Mouse (Mus musculus): Measurements from ENCODE around the gene Csmd2. TPM values are rescaled to one million over a fixed set of nuclear protein-coding genes. Genes with fewer than 3 reads are reported as not detected.

Gene Csmd2
- polyA plus RNA-seq, 1 experiment from 2014 or later, result 0.16 TPM

- Histone ChIP-seq H3K27me3 (ENCODE audit: control insufficient read depth, insufficient read depth, low read length) (peaks cover 7% of the 10 kb centered on the region; the same call in 1 of the 2 replicates), H3K9ac (ENCODE audit: low read length) (no peak overlapping the region), H3K4me3 (ENCODE audit: low read depth, low read length) (no peak overlapping the region), H3K9me3 (ENCODE audit: control insufficient read depth, low read length) (no peaks in the 10 kb centered on the region), H3K4me1 (replicated peaks; ENCODE audit: control insufficient read depth, insufficient read depth) (no peaks in the 10 kb centered on the region), H3K27ac (replicated peaks) (no peak overlapping the region), H3K4me2 (replicated peaks; ENCODE audit: low read depth) (no peak overlapping the region), H3K36me3 (ENCODE audit: control insufficient read depth, insufficient read depth, low read length) (no peaks in the 10 kb centered on the region)
- WGBS, result 4% methylated on average over 25 of the region's 25 CpGs
- no peak for ATAC-seq (ENCODE audit: low FRiP score, low TSS enrichment)
- no peak for DNase-seq (ENCODE audit: low spot score)
- TF ChIP-seq EP300 (optimal IDR thresholded peaks at IDR 0.05), result no peak
- TF ChIP-seq CTCF (IDR thresholded peaks at IDR 0.05; ENCODE audit: low read depth), result no peak
Measured at GRCm38 (mm10) chr4:127986491-127987075, 1.1 kb upstream of the Csmd2 start.

GRCm38 (mm10) chr4:127987270-127987669 lies 387 bp upstream of the Csmd2 start:
- no peaks in the 10 kb centered on the region for H3K36me3 ChIP-seq (ENCODE audit: control insufficient read depth, insufficient read depth, low read length)
- ATAC-seq (ENCODE audit: low FRiP score, low TSS enrichment) (no peak), DNase-seq (ENCODE audit: low spot score) (no peak)
- no peak overlapping the region for H3K9ac ChIP-seq (ENCODE audit: low read length)
- 8% methylated on average over 10 of the region's 10 CpGs for WGBS
- 0 out of 2 replicates have a peak overlapping the region, but pooled peaks have one; percentile 37 for H3K4me2 ChIP-seq (replicated peaks; ENCODE audit: low read depth)
- no peak overlapping the region for H3K27ac ChIP-seq (replicated peaks)
- TF ChIP-seq EP300 (optimal IDR thresholded peaks at IDR 0.05) (no peak), CTCF (IDR thresholded peaks at IDR 0.05; ENCODE audit: low read depth) (no peak)
- peak overlapping the region; percentile 19 for H3K4me3 ChIP-seq (ENCODE audit: low read depth, low read length)
- H3K4me1 ChIP-seq (replicated peaks; ENCODE audit: control insufficient read depth, insufficient read depth), result no peaks in the 10 kb centered on the region
- peaks cover 7% of the 10 kb centered on the region; the same call in 1 of the 2 replicates for H3K27me3 ChIP-seq (ENCODE audit: control insufficient read depth, insufficient read depth, low read length)
- no peaks in the 10 kb centered on the region for H3K9me3 ChIP-seq (ENCODE audit: control insufficient read depth, low read length)

- TF ChIP-seq CTCF (IDR thresholded peaks at IDR 0.05; ENCODE audit: low read depth), result no peak
- no peak for TF ChIP-seq EP300 (optimal IDR thresholded peaks at IDR 0.05)
- Histone ChIP-seq H3K4me1 (replicated peaks; ENCODE audit: control insufficient read depth, insufficient read depth) (no peaks in the 10 kb centered on the region), H3K4me2 (replicated peaks; ENCODE audit: low read depth) (peak overlapping the region; percentile 37), H3K27ac (replicated peaks) (no peak overlapping the region), H3K9me3 (ENCODE audit: control insufficient read depth, low read length) (no peaks in the 10 kb centered on the region), H3K27me3 (ENCODE audit: control insufficient read depth, insufficient read depth, low read length) (peaks cover 7% of the 10 kb centered on the region; the same call in 1 of the 2 replicates), H3K36me3 (ENCODE audit: control insufficient read depth, insufficient read depth, low read length) (no peaks in the 10 kb centered on the region), H3K4me3 (ENCODE audit: low read depth, low read length) (peak overlapping the region; percentile 19; the same call in 1 of the 2 replicates), H3K9ac (ENCODE audit: low read length) (no peak overlapping the region)
- DNase-seq (ENCODE audit: low spot score), result no peak
- no peak for ATAC-seq (ENCODE audit: low FRiP score, low TSS enrichment)
- WGBS, result 1% methylated on average over 39 of the region's 39 CpGs
Measured at GRCm38 (mm10) chr4:127988526-127989180, 996 bp downstream of the Csmd2 start.

- TF ChIP-seq CTCF (IDR thresholded peaks at IDR 0.05; ENCODE audit: low read depth) (peak; percentile 15; the same call in 1 of the 2 replicates), EP300 (optimal IDR thresholded peaks at IDR 0.05) (no peak)
- no peak for DNase-seq (ENCODE audit: low spot score)
Measured at GRCm38 (mm10) chr4:127989347-127989995, 1.8 kb downstream of the Csmd2 start.

GRCm38 (mm10) chr4:127999281-127999680 lies 11.6 kb downstream of the Csmd2 start:
- H3K4me2 ChIP-seq (replicated peaks; ENCODE audit: low read depth), result no peak overlapping the region
- H3K4me1 ChIP-seq (replicated peaks; ENCODE audit: control insufficient read depth, insufficient read depth), result no peaks in the 10 kb centered on the region
- ATAC-seq (ENCODE audit: low FRiP score, low TSS enrichment) (no peak), DNase-seq (ENCODE audit: low spot score) (no peak)
- TF ChIP-seq EP300 (optimal IDR thresholded peaks at IDR 0.05), result no peak
- no peak for TF ChIP-seq CTCF (IDR thresholded peaks at IDR 0.05; ENCODE audit: low read depth)
- WGBS, result 72% methylated on average over 3 of the region's 3 CpGs
- H3K9me3 ChIP-seq (ENCODE audit: control insufficient read depth, low read length), result no peaks in the 10 kb centered on the region
- H3K27me3 ChIP-seq (ENCODE audit: control insufficient read depth, insufficient read depth, low read length), result no peaks in the 10 kb centered on the region
- no peaks in the 10 kb centered on the region for H3K36me3 ChIP-seq (ENCODE audit: control insufficient read depth, insufficient read depth, low read length)
- no peak overlapping the region for H3K27ac ChIP-seq (replicated peaks)
- no peak overlapping the region for H3K4me3 ChIP-seq (ENCODE audit: low read depth, low read length)
- H3K9ac ChIP-seq (ENCODE audit: low read length), result no peak overlapping the region

More at GRCm38 (mm10) chr4:127989347-127989995, 1.8 kb downstream of the Csmd2 start:
- H3K4me1 ChIP-seq (replicated peaks; ENCODE audit: control insufficient read depth, insufficient read depth), result no peaks in the 10 kb centered on the region
- H3K27ac ChIP-seq (replicated peaks), result no peak overlapping the region
- no peaks in the 10 kb centered on the region for H3K9me3 ChIP-seq (ENCODE audit: control insufficient read depth, low read length)
- no peak overlapping the region for H3K4me2 ChIP-seq (replicated peaks; ENCODE audit: low read depth)
- peaks cover 7% of the 10 kb centered on the region; the same call in 1 of the 2 replicates for H3K27me3 ChIP-seq (ENCODE audit: control insufficient read depth, insufficient read depth, low read length)
- no peak for ATAC-seq (ENCODE audit: low FRiP score, low TSS enrichment)
- no peak overlapping the region for H3K4me3 ChIP-seq (ENCODE audit: low read depth, low read length)
- H3K9ac ChIP-seq (ENCODE audit: low read length), result no peak overlapping the region
- 13% methylated on average over 18 of the region's 18 CpGs for WGBS
- H3K36me3 ChIP-seq (ENCODE audit: control insufficient read depth, insufficient read depth, low read length), result no peaks in the 10 kb centered on the region
